Mouse (Mus musculus) myocyte (in vitro differentiated cells): Measurements from ENCODE around the gene Ubc.

Source experiments
- CEBPB ChIP-seq: IDR thresholded peaks from 2 replicates; pipeline ENCODE4 v1.6.1; 2011; ENCODE audit warnings: mild to moderate bottlenecking, moderate library complexity; ENCODE audit not compliant: poor library complexity, insufficient read depth, severe bottlenecking
- MAX ChIP-seq: IDR thresholded peaks from one replicate; pipeline ENCODE4 v1.6.1; 2011; ENCODE audit warnings: low read depth, mild to moderate bottlenecking, control low read depth
- MYOD1 ChIP-seq, 3 experiments: IDR thresholded peaks; one replicate each; pipeline ENCODE4 v1.6.1; 2011; ENCODE audit warnings: control low read depth in 2 of 3, low read depth in 2 of 3, mild to moderate bottlenecking in 2 of 3, moderate library complexity in 1 of 3; ENCODE audit not compliant: insufficient read length in 2 of 3, control insufficient read depth in 1 of 3
- POLR2A ChIP-seq: IDR thresholded peaks from one replicate; pipeline ENCODE4 v1.6.1; 2011; ENCODE audit warnings: low read depth, mild to moderate bottlenecking, control low read depth, moderate library complexity; ENCODE audit not compliant: insufficient read length
- SRF ChIP-seq: IDR thresholded peaks from one replicate; pipeline ENCODE4 v1.6.1; 2011; ENCODE audit warnings: low read depth; ENCODE audit not compliant: control insufficient read depth, insufficient read length
- TCF12 ChIP-seq: IDR thresholded peaks from one replicate; pipeline ENCODE4 v1.6.1; 2011; ENCODE audit warnings: mild to moderate bottlenecking, control low read depth; ENCODE audit not compliant: poor library complexity, insufficient read depth, severe bottlenecking

- TF ChIP-seq POLR2A: no peak
- no peak for TF ChIP-seq MAX
- no peak for TF ChIP-seq MYOD1 (IDR thresholded peaks at IDR 0.05; ENCODE audit: control insufficient read depth in 1 of 3, insufficient read length in 2 of 3, low read depth in 2 of 3)
- no peak for TF ChIP-seq CEBPB
- TF ChIP-seq SRF: no peak
- no peak for TF ChIP-seq TCF12
These were observed 50.0 kb downstream of the Ubc start for GRCm38 (mm10) chr5:125339851-125340531.
